Mouse (Mus musculus) megakaryocyte-erythroid progenitor cell, adult 5-6 weeks (primary cell): Measurements from ENCODE around the gene Tor1b. TPM values are rescaled to one million over a fixed set of nuclear protein-coding genes. Genes with fewer than 3 reads are reported as not detected.

Source experiments
- ATAC-seq: replicated peaks from 2 replicates; pipeline ENCODE4 v1.8.0; 2016; ENCODE audit warnings: mild to moderate bottlenecking, inconsistent platforms; ENCODE audit not compliant: severe bottlenecking, poor library complexity, low FRiP score, low TSS enrichment
- total RNA-seq, 2 experiments: library from RNA; stranded (forward) in 1 of 2; stranded (reverse) in 1 of 2; fragments of 200-1000, 215-1000 nt in 1 of 2; fragments of >200 nt in 1 of 2; fragmentation: Nextera tagmentation in 1 of 2; gene quantifications; 2 replicates each; pipeline ENCODE4 v1.2.3; 2014 to 2017

Gene Tor1b
- total RNA-seq, 2 experiments from 2014 or later: 46.5 to 49.8 TPM

GRCm38 (mm10) chr2:30981790-30982513 is 29.2 kb downstream of the Tor1b start, which contains the start of the genes BC005624 and Usp20:
BC005624 (minus strand) TSS chr2:30982201.
Usp20 (plus strand) TSS chr2:30982279.
- peak; percentile 98 for ATAC-seq

GRCm38 (mm10) chr2:30983024-30983423 is 30.3 kb downstream of the Tor1b start:
- no peak for ATAC-seq

GRCm38 (mm10) chr2:30985111-30986020 is 32.6 kb downstream of the Tor1b start:
- no peak for ATAC-seq

- no peak for ATAC-seq
Observed at GRCm38 (mm10) chr2:30990221-30990620, 37.5 kb downstream of the Tor1b start.

- no peak for ATAC-seq
Observed at GRCm38 (mm10) chr2:30994853-30995252, 42.1 kb downstream of the Tor1b start.

- ATAC-seq: no peak
Observed at GRCm38 (mm10) chr2:30995432-30995996, 42.8 kb downstream of the Tor1b start.

GRCm38 (mm10) chr2:30998443-30999260 is 45.9 kb downstream of the Tor1b start:
- ATAC-seq: no peak

GRCm38 (mm10) chr2:31002857-31003256 is 50.1 kb downstream of the Tor1b start:
- no peak for ATAC-seq

GRCm38 (mm10) chr2:31005453-31005852 is 52.7 kb downstream of the Tor1b start:
- ATAC-seq: peak; percentile 19; the same call in 1 of the 2 replicates

- peak; percentile 90 for ATAC-seq
Observed at GRCm38 (mm10) chr2:31006434-31006833, 53.7 kb downstream of the Tor1b start.

- no peak for ATAC-seq
Observed at GRCm38 (mm10) chr2:31007208-31007607, 54.4 kb downstream of the Tor1b start.

Other genes starting within 250 kb of the Tor1b start
- gene 1700001O22Rik, start 149.3 kb upstream of the Tor1b start, total RNA-seq (2014; fragmentation: Nextera tagmentation): 0.54 and 1.2 TPM in 2 replicates
- not detected in 2 replicates for gene 1700001O22Rik, start 149.3 kb upstream of the Tor1b start, total RNA-seq (2017)
- gene Ntmt1, start 145.1 kb upstream of the Tor1b start, total RNA-seq (2014; fragmentation: Nextera tagmentation): 23.7 and 36.8 TPM in 2 replicates
- 9.8 and 14.7 TPM in 2 replicates for gene Ntmt1, start 145.1 kb upstream of the Tor1b start, total RNA-seq (2017)
- 30.1 and 31.3 TPM in 2 replicates for gene Asb6, start 122.6 kb upstream of the Tor1b start, total RNA-seq (2014; fragmentation: Nextera tagmentation)
- gene Asb6, start 122.6 kb upstream of the Tor1b start, total RNA-seq (2017): 16.2 and 37.6 TPM in 2 replicates
- not detected in 2 replicates for gene Prrx2, start 118.0 kb upstream of the Tor1b start, total RNA-seq (2014; fragmentation: Nextera tagmentation)
- not detected in 2 replicates for gene Prrx2, start 118.0 kb upstream of the Tor1b start, total RNA-seq (2017)
- gene Ptges, start 23.1 kb upstream of the Tor1b start, total RNA-seq (2014; fragmentation: Nextera tagmentation): not detected in 2 replicates
- gene Ptges, start 23.1 kb upstream of the Tor1b start, total RNA-seq (2017): 0.09 TPM in 1 of 2 replicates, not detected in the other
- 22.3 and 28.1 TPM in 2 replicates for gene Tor1a, start 15.0 kb downstream of the Tor1b start, total RNA-seq (2014; fragmentation: Nextera tagmentation)
- 28.3 and 46.0 TPM in 2 replicates for gene Tor1a, start 15.0 kb downstream of the Tor1b start, total RNA-seq (2017)
- 37.7 and 46.7 TPM in 2 replicates for gene BC005624, start 29.2 kb downstream of the Tor1b start, total RNA-seq (2014; fragmentation: Nextera tagmentation)
- gene BC005624, start 29.2 kb downstream of the Tor1b start, total RNA-seq (2017): 70.5 and 93.3 TPM in 2 replicates
- 11.0 and 16.9 TPM in 2 replicates for gene Usp20, start 29.3 kb downstream of the Tor1b start, total RNA-seq (2014; fragmentation: Nextera tagmentation)
- 3.2 and 14.1 TPM in 2 replicates for gene Usp20, start 29.3 kb downstream of the Tor1b start, total RNA-seq (2017)
- 30.7 and 46.4 TPM in 2 replicates for gene Fnbp1, start 189.0 kb downstream of the Tor1b start, total RNA-seq (2014; fragmentation: Nextera tagmentation)
- gene Fnbp1, start 189.0 kb downstream of the Tor1b start, total RNA-seq (2017): 16.0 and 36.4 TPM in 2 replicates
- gene Gpr107, start 199.4 kb downstream of the Tor1b start, total RNA-seq (2014; fragmentation: Nextera tagmentation): 19.6 and 30.4 TPM in 2 replicates
- 15.0 and 18.2 TPM in 2 replicates for gene Gpr107, start 199.4 kb downstream of the Tor1b start, total RNA-seq (2017)